Mouse (Mus musculus): ENCODE data around the gene Nprl2.
"Not testable (repeated sequence)": the region's sequence is repeated elsewhere in the genome, so short reads cannot be mapped to it uniquely, and the experiment has no call there.

The Nprl2 gene

GRCm38 (mm10) chr9:107553541-107554318, 11.7 kb downstream of the Nprl2 start:
- DNase-seq, result no peak

- peak; percentile 94 for DNase-seq
These were observed 12.3 kb downstream of the Nprl2 start for GRCm38 (mm10) chr9:107554319-107554825.

- DNase-seq, result peak; percentile 74
These were observed 13.0 kb downstream of the Nprl2 start for GRCm38 (mm10) chr9:107555031-107555457.

- DNase-seq, result no peak
These were observed 13.7 kb downstream of the Nprl2 start for GRCm38 (mm10) chr9:107555701-107556100.

GRCm38 (mm10) chr9:107556346-107556745, 14.3 kb downstream of the Nprl2 start:
- DNase-seq, result no peak

GRCm38 (mm10) chr9:107563029-107563581, 21.1 kb downstream of the Nprl2 start, which contains the start of gene Tusc2:
TSS of gene Tusc2 (plus strand) at chr9:107563255.
- DNase-seq, result peak; percentile 93

GRCm38 (mm10) chr9:107565556-107565955, 23.5 kb downstream of the Nprl2 start:
- not testable (repeated sequence) for DNase-seq

- DNase-seq, result peak; percentile 95
These were observed 24.1 kb downstream of the Nprl2 start for GRCm38 (mm10) chr9:107566041-107566709.

- peak; percentile 60 for DNase-seq
These were observed 24.8 kb downstream of the Nprl2 start for GRCm38 (mm10) chr9:107566855-107567254.

- DNase-seq, result peak; percentile 63
These were observed 25.8 kb downstream of the Nprl2 start, which contains the start of gene Hyal2 for GRCm38 (mm10) chr9:107567702-107568319. TSS of gene Hyal2 (plus strand) at chr9:107567945.

GRCm38 (mm10) chr9:107568331-107569261, 26.6 kb downstream of the Nprl2 start:
- DNase-seq, result peak; percentile 84

- DNase-seq, result no peak
These were observed 27.2 kb downstream of the Nprl2 start for GRCm38 (mm10) chr9:107569270-107569669.

- no peak for DNase-seq
These were observed 28.0 kb downstream of the Nprl2 start for GRCm38 (mm10) chr9:107570016-107570415.

GRCm38 (mm10) chr9:107570845-107571244, 28.8 kb downstream of the Nprl2 start:
- no peak for DNase-seq

GRCm38 (mm10) chr9:107571534-107572326, 29.7 kb downstream of the Nprl2 start:
- no peak for DNase-seq

GRCm38 (mm10) chr9:107572327-107572662, 30.3 kb downstream of the Nprl2 start:
- DNase-seq, result no peak

GRCm38 (mm10) chr9:107573774-107574173, 31.7 kb downstream of the Nprl2 start:
- not testable (repeated sequence) for DNase-seq

- no peak for DNase-seq
These were observed 33.7 kb downstream of the Nprl2 start for GRCm38 (mm10) chr9:107575579-107576356.

GRCm38 (mm10) chr9:107576357-107577107, 34.5 kb downstream of the Nprl2 start, which contains the start of gene Hyal1:
TSS of gene Hyal1 (plus strand) at chr9:107576927.
- peak; percentile 85 for DNase-seq

Data from lung, postnatal 14 days (tissue).